Mouse (Mus musculus): ENCODE measurements around the gene Gna12. TPM values are rescaled to one million over a fixed set of nuclear protein-coding genes. Genes with fewer than 3 reads are reported as not detected.

Gna12 gene
- polyA plus RNA-seq, 1 experiment from 2014 or later = 7.0 TPM

GRCm38 (mm10) chr5:140814403-140814802 lies 15.8 kb downstream of the Gna12 start:
- Histone ChIP-seq H3K4me3 (replicated peaks) (no peak overlapping the region), H3K27ac (peak overlapping the region; percentile 60; the same call in 1 of the 2 replicates), H3K9me3 (replicated peaks) (no peaks in the 10 kb centered on the region), H3K4me2 (no peak overlapping the region), H3K27me3 (no peaks in the 10 kb centered on the region), H3K36me3 (no peaks in the 10 kb centered on the region), H3K9ac (peak overlapping the region; percentile 4; the same call in 1 of the 2 replicates), H3K4me1 (replicated peaks) (peaks cover 94% of the 10 kb centered on the region)
- ATAC-seq (ENCODE audit: low read depth) (no peak), DNase-seq (no peak)
- 30% methylated on average over 5 of the region's 5 CpGs for WGBS (ENCODE audit: insufficient replicate concordance)

- Histone ChIP-seq H3K27ac (no peak overlapping the region), H3K9ac (no peak overlapping the region), H3K4me3 (replicated peaks) (no peak overlapping the region), H3K4me1 (replicated peaks) (peaks cover 88% of the 10 kb centered on the region), H3K4me2 (no peak overlapping the region), H3K36me3 (no peaks in the 10 kb centered on the region), H3K27me3 (no peaks in the 10 kb centered on the region), H3K9me3 (replicated peaks) (no peaks in the 10 kb centered on the region)
- DNase-seq (no peak), ATAC-seq (ENCODE audit: low read depth) (no peak)
- 52% methylated on average over 4 of the region's 4 CpGs for WGBS (ENCODE audit: insufficient replicate concordance)
Measured at GRCm38 (mm10) chr5:140812699-140813098, 17.5 kb downstream of the Gna12 start.

- Histone ChIP-seq H3K36me3 (no peaks in the 10 kb centered on the region), H3K4me2 (no peak overlapping the region), H3K9ac (no peak overlapping the region; the same call in 1 of the 2 replicates), H3K27ac (no peak overlapping the region), H3K4me3 (replicated peaks) (no peak overlapping the region), H3K27me3 (no peaks in the 10 kb centered on the region), H3K9me3 (replicated peaks) (no peaks in the 10 kb centered on the region), H3K4me1 (replicated peaks) (peaks cover 88% of the 10 kb centered on the region)
- no peak for DNase-seq
- no peak for ATAC-seq (ENCODE audit: low read depth)
- 71% methylated on average over 5 of the region's 5 CpGs for WGBS (ENCODE audit: insufficient replicate concordance)
Measured at GRCm38 (mm10) chr5:140812063-140812462, 18.2 kb downstream of the Gna12 start.

- DNase-seq (no peak), ATAC-seq (ENCODE audit: low read depth) (no peak)
- H3K4me2 ChIP-seq = no peak overlapping the region
- 28% methylated on average over 2 of the region's 2 CpGs for WGBS (ENCODE audit: insufficient replicate concordance)
- no peak overlapping the region for H3K4me3 ChIP-seq (replicated peaks)
- peaks cover 88% of the 10 kb centered on the region for H3K4me1 ChIP-seq (replicated peaks)
- H3K27me3 ChIP-seq = no peaks in the 10 kb centered on the region
- no peaks in the 10 kb centered on the region for H3K36me3 ChIP-seq
- H3K27ac ChIP-seq = no peak overlapping the region
- no peaks in the 10 kb centered on the region for H3K9me3 ChIP-seq (replicated peaks)
- no peak overlapping the region for H3K9ac ChIP-seq
Measured at GRCm38 (mm10) chr5:140811390-140811789, 18.8 kb downstream of the Gna12 start.

DNA sequence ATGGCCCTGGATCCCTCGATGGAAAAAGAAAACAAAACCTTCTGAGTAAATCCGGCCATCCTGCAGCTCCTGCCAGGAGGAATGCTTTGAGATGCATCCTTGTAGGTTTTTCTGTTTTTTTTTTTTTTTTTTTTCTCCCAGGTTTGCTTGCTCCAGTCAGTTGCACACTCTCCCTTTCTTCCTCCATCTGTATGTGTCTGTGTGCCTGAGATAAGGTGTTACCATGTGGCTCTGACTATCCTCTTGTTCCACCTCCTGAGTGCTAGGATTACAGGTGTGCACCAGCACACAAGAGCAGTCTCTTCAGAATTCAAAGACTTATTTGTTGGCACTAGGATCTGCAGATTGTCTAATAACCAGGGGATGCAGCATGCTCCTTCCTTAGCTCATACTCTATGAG lies 23.3 kb downstream of the Gna12 start:
- no peak overlapping the region for H3K4me2 ChIP-seq
- H3K27me3 ChIP-seq = no peaks in the 10 kb centered on the region
- H3K9me3 ChIP-seq (replicated peaks) = no peaks in the 10 kb centered on the region
- no peaks in the 10 kb centered on the region; the same call in 1 of the 2 replicates for H3K36me3 ChIP-seq
- DNase-seq (no peak), ATAC-seq (ENCODE audit: low read depth) (peak; percentile 85)
- no peak overlapping the region for H3K9ac ChIP-seq
- peaks cover 64% of the 10 kb centered on the region for H3K4me1 ChIP-seq (replicated peaks)
- WGBS (ENCODE audit: insufficient replicate concordance) = 50% methylated on average over 2 of the region's 2 CpGs
- H3K4me3 ChIP-seq (replicated peaks) = no peak overlapping the region
- H3K27ac ChIP-seq = 0 out of 2 replicates have a peak overlapping the region, but pooled peaks have one; percentile 1

DNA sequence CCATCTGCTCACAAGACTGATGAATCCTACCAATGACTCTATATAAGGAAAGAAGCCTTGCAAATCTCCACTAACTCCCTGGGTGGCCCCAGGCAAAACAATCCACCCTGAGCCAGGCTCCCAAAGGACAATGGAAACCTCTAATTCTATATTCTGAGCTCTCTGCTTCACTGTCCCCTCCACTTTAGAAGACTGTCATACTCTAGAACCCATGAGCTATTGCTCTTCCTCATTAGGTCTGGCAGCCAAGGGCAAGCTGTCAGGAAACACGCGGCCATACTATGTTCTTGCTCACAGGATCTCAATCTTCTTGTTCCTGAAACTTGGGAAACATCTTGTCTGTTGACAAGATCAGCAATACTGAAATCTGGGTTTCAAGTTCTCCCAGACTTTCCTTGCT lies 24.0 kb downstream of the Gna12 start:
- ATAC-seq (ENCODE audit: low read depth) (no peak), DNase-seq (no peak)
- no peaks in the 10 kb centered on the region; the same call in 1 of the 2 replicates for H3K36me3 ChIP-seq
- H3K4me1 ChIP-seq (replicated peaks) = peaks cover 62% of the 10 kb centered on the region
- no peak overlapping the region for H3K4me2 ChIP-seq
- H3K9ac ChIP-seq = no peak overlapping the region
- H3K4me3 ChIP-seq (replicated peaks) = no peak overlapping the region
- 59% methylated on average over 2 of the region's 2 CpGs for WGBS (ENCODE audit: insufficient replicate concordance)
- no peak overlapping the region; the same call in 1 of the 2 replicates for H3K27ac ChIP-seq
- H3K9me3 ChIP-seq (replicated peaks) = no peaks in the 10 kb centered on the region
- no peaks in the 10 kb centered on the region for H3K27me3 ChIP-seq

DNA sequence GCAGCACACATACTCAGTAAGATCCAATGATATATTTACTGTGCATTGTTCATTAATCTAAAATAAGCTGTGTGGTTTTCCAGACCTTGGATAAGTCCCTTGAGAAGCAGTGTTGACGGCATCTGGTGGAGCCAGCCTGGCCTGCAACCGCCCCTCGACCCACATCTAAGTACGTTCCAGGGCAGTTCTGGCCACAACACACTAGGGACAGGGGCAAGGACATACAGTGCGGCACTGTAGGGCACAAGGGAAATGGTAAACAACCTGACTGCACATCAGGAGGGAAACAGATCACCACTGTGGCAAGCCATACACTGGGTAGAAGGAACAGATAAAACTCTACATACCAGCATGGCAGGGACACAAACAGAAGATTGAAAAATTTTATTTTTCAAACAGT lies 28.4 kb downstream of the Gna12 start:
- Histone ChIP-seq H3K27me3 (no peaks in the 10 kb centered on the region), H3K4me1 (replicated peaks) (peaks cover 55% of the 10 kb centered on the region), H3K4me2 (no peak overlapping the region), H3K9me3 (replicated peaks) (no peaks in the 10 kb centered on the region), H3K27ac (no peak overlapping the region), H3K4me3 (replicated peaks) (no peak overlapping the region), H3K36me3 (no peaks in the 10 kb centered on the region; the same call in 1 of the 2 replicates), H3K9ac (no peak overlapping the region)
- DNase-seq = no peak
- WGBS (ENCODE audit: insufficient replicate concordance) = 65% methylated on average over 5 of the region's 5 CpGs
- ATAC-seq (ENCODE audit: low read depth) = no peak

DNA sequence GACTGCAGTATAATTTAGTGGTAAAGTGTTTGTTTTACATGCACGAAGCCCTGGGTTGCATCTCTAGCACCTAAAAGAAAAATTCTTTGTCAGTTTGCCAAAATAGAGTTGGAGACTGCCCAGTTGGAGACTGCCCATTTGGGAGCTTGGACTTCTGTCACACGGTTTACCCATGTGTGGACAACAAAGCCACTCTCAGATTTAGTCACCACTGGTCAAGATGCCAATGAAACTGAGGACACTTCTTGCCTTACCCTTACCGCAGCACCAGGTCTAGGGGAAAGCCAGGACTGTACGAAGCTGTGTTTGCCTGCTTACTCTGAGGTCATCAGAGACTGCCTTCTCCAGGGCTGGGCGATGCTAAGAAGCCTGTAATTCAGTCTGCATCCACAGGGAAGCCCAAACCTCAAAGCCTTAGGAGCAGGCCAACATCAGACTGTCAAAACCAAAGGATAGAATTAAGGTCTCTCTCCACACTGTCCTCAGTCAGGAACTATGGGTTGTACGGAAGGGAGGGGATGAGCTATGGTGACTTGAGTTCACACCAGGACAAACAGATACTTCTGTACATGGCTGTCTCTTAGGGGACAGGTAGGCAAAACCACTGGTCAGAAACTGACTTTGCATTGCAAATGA lies 29.8 kb downstream of the Gna12 start:
- Histone ChIP-seq H3K27me3 (no peaks in the 10 kb centered on the region), H3K4me3 (replicated peaks) (no peak overlapping the region), H3K27ac (no peak overlapping the region), H3K9ac (no peak overlapping the region), H3K9me3 (replicated peaks) (no peaks in the 10 kb centered on the region), H3K36me3 (no peaks in the 10 kb centered on the region; the same call in 1 of the 2 replicates), H3K4me1 (replicated peaks) (peaks cover 56% of the 10 kb centered on the region), H3K4me2 (no peak overlapping the region)
- DNase-seq = no peak
- 74% methylated on average over 6 of the region's 6 CpGs for WGBS (ENCODE audit: insufficient replicate concordance)
- ATAC-seq (ENCODE audit: low read depth) = no peak

GRCm38 (mm10) chr5:140799190-140799589 lies 31.0 kb downstream of the Gna12 start:
- DNase-seq (no peak), ATAC-seq (ENCODE audit: low read depth) (no peak)
- Histone ChIP-seq H3K27me3 (no peaks in the 10 kb centered on the region), H3K4me2 (no peak overlapping the region), H3K9me3 (replicated peaks) (no peaks in the 10 kb centered on the region), H3K9ac (peak overlapping the region; percentile 36; the same call in 1 of the 2 replicates), H3K4me1 (replicated peaks) (peaks cover 69% of the 10 kb centered on the region), H3K4me3 (replicated peaks) (no peak overlapping the region), H3K27ac (peak overlapping the region; percentile 58), H3K36me3 (no peaks in the 10 kb centered on the region; the same call in 1 of the 2 replicates)
- 51% methylated on average over 2 of the region's 2 CpGs for WGBS (ENCODE audit: insufficient replicate concordance)

GRCm38 (mm10) chr5:140798775-140799174 lies 31.5 kb downstream of the Gna12 start:
- Histone ChIP-seq H3K4me2 (no peak overlapping the region), H3K36me3 (no peaks in the 10 kb centered on the region; the same call in 1 of the 2 replicates), H3K27me3 (no peaks in the 10 kb centered on the region), H3K27ac (peak overlapping the region; percentile 58), H3K4me1 (replicated peaks) (peaks cover 73% of the 10 kb centered on the region), H3K9ac (peak overlapping the region; percentile 36; the same call in 1 of the 2 replicates), H3K9me3 (replicated peaks) (no peaks in the 10 kb centered on the region), H3K4me3 (replicated peaks) (no peak overlapping the region)
- ATAC-seq (ENCODE audit: low read depth) (no peak), DNase-seq (no peak)
- 38% methylated on average over 5 of the region's 5 CpGs for WGBS (ENCODE audit: insufficient replicate concordance)

DNA sequence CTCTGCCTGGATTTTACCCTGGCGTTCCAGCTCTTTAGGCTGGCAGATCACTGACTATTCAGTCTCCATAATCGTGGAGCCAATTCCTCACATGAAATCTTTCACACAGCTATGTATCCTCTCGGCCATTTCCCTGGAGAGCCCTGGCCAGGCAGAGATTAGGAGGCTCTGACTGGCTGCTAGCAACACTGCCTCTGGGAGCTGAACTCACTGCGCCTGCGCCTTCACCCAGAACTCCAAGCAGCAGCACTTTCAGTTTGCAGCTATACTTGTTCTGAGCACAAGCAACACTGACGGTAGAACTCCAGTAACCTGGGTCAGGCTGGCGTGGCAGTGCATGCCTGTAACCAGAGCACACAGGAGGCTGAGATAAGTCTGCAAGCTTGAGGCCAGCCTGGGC lies 32.1 kb downstream of the Gna12 start:
- Histone ChIP-seq H3K27me3 (no peaks in the 10 kb centered on the region), H3K4me2 (peak overlapping the region; percentile 15), H3K9me3 (replicated peaks) (no peaks in the 10 kb centered on the region), H3K9ac (peak overlapping the region; percentile 47; the same call in 1 of the 2 replicates), H3K4me1 (replicated peaks) (peaks cover 79% of the 10 kb centered on the region), H3K27ac (peak overlapping the region; percentile 53), H3K4me3 (replicated peaks) (no peak overlapping the region), H3K36me3 (no peaks in the 10 kb centered on the region; the same call in 1 of the 2 replicates)
- ATAC-seq (ENCODE audit: low read depth) (peak; percentile 22; the same call in 1 of the 2 replicates), DNase-seq (no peak)
- WGBS (ENCODE audit: insufficient replicate concordance) = 42% methylated on average over 7 of the region's 7 CpGs

DNA sequence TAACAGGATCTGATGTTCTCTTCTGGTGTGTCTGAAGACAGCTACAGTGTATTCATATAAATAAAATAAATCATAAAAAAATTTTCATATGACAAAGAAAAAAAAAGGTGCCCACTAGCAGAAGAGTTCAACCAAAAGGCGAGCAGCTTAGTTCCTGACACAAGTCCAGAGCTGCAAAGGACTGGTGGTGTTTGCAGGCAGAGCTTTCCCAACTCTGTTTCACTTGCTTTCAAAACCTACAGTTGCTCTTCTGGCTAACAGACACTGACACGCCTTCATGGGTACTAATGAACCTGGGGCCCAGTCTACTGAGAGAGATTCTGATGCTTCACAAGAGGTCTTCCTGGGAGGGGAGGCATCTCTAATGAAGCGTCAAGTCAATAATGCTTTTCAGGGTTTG lies 34.2 kb downstream of the Gna12 start:
- peak overlapping the region; percentile 31 for H3K9ac ChIP-seq
- no peaks in the 10 kb centered on the region for H3K36me3 ChIP-seq
- ATAC-seq (ENCODE audit: low read depth) (no peak), DNase-seq (no peak)
- 43% methylated on average over 3 of the region's 3 CpGs for WGBS (ENCODE audit: insufficient replicate concordance)
- no peak overlapping the region for H3K4me2 ChIP-seq
- H3K27me3 ChIP-seq = no peaks in the 10 kb centered on the region
- H3K27ac ChIP-seq = peak overlapping the region; percentile 83
- H3K4me3 ChIP-seq (replicated peaks) = no peak overlapping the region
- H3K9me3 ChIP-seq (replicated peaks) = no peaks in the 10 kb centered on the region
- peaks cover 83% of the 10 kb centered on the region for H3K4me1 ChIP-seq (replicated peaks)
